Mouse (Mus musculus) liver, embryonic 16.5 days (tissue): Measurements from ENCODE around the gene Snx6. TPM values are rescaled to one million over a fixed set of nuclear protein-coding genes. Genes with fewer than 3 reads are reported as not detected.

Source experiments
- polyA plus RNA-seq: library from polyadenylated mRNA; unstranded; fragments of >200 nt; fragmentation: Nextera tagmentation; extraction: Ambion mirVana; gene quantifications from 2 replicates; pipeline ENCODE4 v1.2.1, GENCODE M21; 2015

The Snx6 gene
- polyA plus RNA-seq, 1 experiment from 2014 or later: 45.4 TPM

Other genes starting within 250 kb of the Snx6 start
- gene Sptssa, start 139.1 kb downstream of the Snx6 start, polyA plus RNA-seq: 92.2 and 96.8 TPM in 2 replicates
- gene Eapp, start 99.8 kb downstream of the Snx6 start, polyA plus RNA-seq: 36.9 and 38.8 TPM in 2 replicates
- gene Cfl2, start 67.2 kb upstream of the Snx6 start, polyA plus RNA-seq: 38.0 and 43.2 TPM in 2 replicates
- gene Gm20403, start 190.8 kb upstream of the Snx6 start, polyA plus RNA-seq: not detected in 2 replicates
- 23.6 and 26.8 TPM in 2 replicates for gene Baz1a, start 218.6 kb upstream of the Snx6 start, polyA plus RNA-seq